Mouse (Mus musculus): Measurements from ENCODE around the gene Adgrg6.

Adgrg6 gene

GRCm38 (mm10) chr10:14391025-14391639 is 154.3 kb downstream of the Adgrg6 start:
- no peak for DNase-seq (ENCODE audit: low spot score)

- DNase-seq (ENCODE audit: low spot score): no peak
Observed at GRCm38 (mm10) chr10:14385574-14385973, 159.9 kb downstream of the Adgrg6 start.

- DNase-seq (ENCODE audit: low spot score): no peak
Observed at GRCm38 (mm10) chr10:14365065-14365589, 180.3 kb downstream of the Adgrg6 start.

- DNase-seq (ENCODE audit: low spot score): no peak
Observed at GRCm38 (mm10) chr10:14363226-14363625, 182.2 kb downstream of the Adgrg6 start.

GRCm38 (mm10) chr10:14358271-14358670 is 187.2 kb downstream of the Adgrg6 start:
- no peak for DNase-seq (ENCODE audit: low spot score)

Measured in spleen, adult 12 weeks (tissue).